Mouse (Mus musculus): ENCODE measurements around the gene Lilra5.
"Not testable (repeated sequence)": the region's sequence is repeated elsewhere in the genome, so short reads cannot be mapped to it uniquely, and the experiment has no call there.

GRCm38 (mm10) chr7:4272106-4272505 lies 34.6 kb downstream of the Lilra5 start:
- not testable (repeated sequence) for TF ChIP-seq POLR2A (IDR thresholded peaks at IDR 0.05; ENCODE audit: borderline replicate concordance, extremely low read depth, low read depth, low read length); CTCF (IDR thresholded peaks at IDR 0.05; ENCODE audit: insufficient read depth, low read length)

Data from lung, adult 2 months (tissue).